Mouse (Mus musculus) embryonic facial prominence, embryonic 11.5 days (tissue): Measurements from ENCODE around the gene Abcb9. TPM values are rescaled to one million over a fixed set of nuclear protein-coding genes. Genes with fewer than 3 reads are reported as not detected.

Experiments
- ATAC-seq: fragments of 200-750 bp; cut with Nextera tagmentation; replicated peaks from 2 replicates; pipeline ENCODE4 v1.8.0; 2017; ENCODE audit warnings: low read depth; ENCODE audit not compliant: insufficient number of reproducible peaks, low FRiP score, low TSS enrichment
- DNase-seq: peaks from one replicate; pipeline ENCODE4 v3.0.0-alpha.2; 2015; ENCODE audit warnings: low spot score
- H3K27ac ChIP-seq: fragments of 300-500 bp; sonication (generic); replicated peaks from 2 replicates; pipeline ENCODE4 v1.5.1; 2014; ENCODE audit warnings: mild to moderate bottlenecking, low read depth, low read length, control low read depth
- H3K27me3 ChIP-seq: fragments of 300-500 bp; sonication (generic); 2 replicates; pipeline ENCODE4 v1.6.1; 2014; ENCODE audit warnings: mild to moderate bottlenecking, low read length, moderate library complexity, mixed read lengths; ENCODE audit not compliant: control insufficient read depth, insufficient read depth
- H3K36me3 ChIP-seq: fragments of 300-500 bp; sonication (generic); replicated peaks from 2 replicates; pipeline ENCODE4 v1.6.1; 2014; ENCODE audit warnings: low read depth, mild to moderate bottlenecking, low read length, moderate library complexity, mixed read lengths; ENCODE audit not compliant: control insufficient read depth, insufficient read depth
- H3K4me1 ChIP-seq: fragments of 300-500 bp; sonication (generic); 2 replicates; pipeline ENCODE4 v1.6.1; 2014; ENCODE audit warnings: low read length, mixed read lengths; ENCODE audit not compliant: control insufficient read depth, insufficient read depth
- H3K4me2 ChIP-seq: fragments of 300-500 bp; sonication (generic); 2 replicates; pipeline ENCODE4 v1.6.1; 2014; ENCODE audit warnings: low read depth, mild to moderate bottlenecking, control low read depth, low read length, moderate library complexity
- H3K4me3 ChIP-seq: fragments of 300-500 bp; sonication (generic); 2 replicates; pipeline ENCODE4 v1.5.1; 2014; ENCODE audit warnings: low read depth, low read length, control low read depth
- H3K9ac ChIP-seq: fragments of 300-500 bp; sonication (generic); replicated peaks from 2 replicates; pipeline ENCODE4 v1.6.1; 2014; ENCODE audit warnings: mild to moderate bottlenecking, control low read depth, low read length
- H3K9me3 ChIP-seq: fragments of 300-500 bp; sonication (generic); replicated peaks from 2 replicates; pipeline ENCODE4 v1.6.1; 2016; ENCODE audit warnings: mild to moderate bottlenecking, low read length, inconsistent platforms, mixed read lengths; ENCODE audit not compliant: control insufficient read depth
- WGBS: fragments of 180-500 bp; shearing (Covaris S2); extraction: QIAGEN DNeasy Blood & Tissue Kit; methylation state at CpG from one replicate; pipeline ENCODE4 v1.1.7; 2014; 5-methylcytosine and 5-hydroxymethylcytosine counted together
- polyA plus RNA-seq: library from polyadenylated mRNA; unstranded; fragments of >200 nt; fragmentation: Nextera tagmentation; extraction: Ambion mirVana; gene quantifications from 2 replicates; pipeline ENCODE4 v1.2.1, GENCODE M21; 2014

Gene Abcb9
- polyA plus RNA-seq, 1 experiment from 2014 or later: 0.46 TPM

GRCm38 (mm10) chr5:124082447-124082846 lies 13.2 kb downstream of the Abcb9 start:
- no peak overlapping the region for H3K4me2 ChIP-seq
- H3K27me3 ChIP-seq: no peaks in the 10 kb centered on the region
- no peak overlapping the region for H3K4me3 ChIP-seq
- DNase-seq (no peak), ATAC-seq (no peak)
- H3K36me3 ChIP-seq: no peaks in the 10 kb centered on the region
- 86% methylated on average over 10 of the region's 10 CpGs for WGBS
- H3K27ac ChIP-seq: no peak overlapping the region
- H3K9ac ChIP-seq: no peak overlapping the region
- H3K9me3 ChIP-seq: no peaks in the 10 kb centered on the region
- H3K4me1 ChIP-seq: no peaks in the 10 kb centered on the region

- ATAC-seq: no peak
- H3K4me1 ChIP-seq: no peaks in the 10 kb centered on the region
- H3K4me3 ChIP-seq: no peak overlapping the region
- no peak overlapping the region for H3K27ac ChIP-seq
- 91% methylated on average over 17 of the region's 17 CpGs for WGBS
- no peak overlapping the region for H3K4me2 ChIP-seq
- DNase-seq: no peak
- no peaks in the 10 kb centered on the region for H3K9me3 ChIP-seq
- H3K9ac ChIP-seq: no peak overlapping the region
- H3K27me3 ChIP-seq: no peaks in the 10 kb centered on the region
- H3K36me3 ChIP-seq: no peaks in the 10 kb centered on the region
These were observed 15.7 kb downstream of the Abcb9 start for GRCm38 (mm10) chr5:124079880-124080279.

- no peak overlapping the region for H3K4me2 ChIP-seq
- whole genome bisulfite sequencing: 63% methylated on average over 9 of the region's 9 CpGs
- no peaks in the 10 kb centered on the region for H3K4me1 ChIP-seq
- H3K9ac ChIP-seq: no peak overlapping the region
- no peak overlapping the region for H3K4me3 ChIP-seq
- H3K36me3 ChIP-seq: no peaks in the 10 kb centered on the region
- no peak for ATAC-seq
- no peaks in the 10 kb centered on the region for H3K9me3 ChIP-seq
- no peak for DNase-seq
- no peaks in the 10 kb centered on the region for H3K27me3 ChIP-seq
- no peak overlapping the region for H3K27ac ChIP-seq
These were observed 16.7 kb downstream of the Abcb9 start for GRCm38 (mm10) chr5:124078794-124079416.

- no peak for DNase-seq
- ATAC-seq: no peak
- Histone ChIP-seq H3K27ac (no peak overlapping the region), H3K9me3 (no peaks in the 10 kb centered on the region), H3K4me1 (no peaks in the 10 kb centered on the region), H3K4me2 (no peak overlapping the region), H3K27me3 (no peaks in the 10 kb centered on the region), H3K4me3 (no peak overlapping the region), H3K9ac (no peak overlapping the region), H3K36me3 (no peaks in the 10 kb centered on the region)
- 62% methylated on average over 6 of the region's 6 CpGs for WGBS
These were observed 17.6 kb downstream of the Abcb9 start for GRCm38 (mm10) chr5:124077856-124078460.

GRCm38 (mm10) chr5:124077241-124077640 lies 18.4 kb downstream of the Abcb9 start:
- no peak for ATAC-seq
- H3K27ac ChIP-seq: no peak overlapping the region
- H3K9me3 ChIP-seq: no peaks in the 10 kb centered on the region
- WGBS: 80% methylated on average over 13 of the region's 13 CpGs
- no peak overlapping the region for H3K9ac ChIP-seq
- DNase-seq: no peak
- no peaks in the 10 kb centered on the region for H3K27me3 ChIP-seq
- no peak overlapping the region for H3K4me3 ChIP-seq
- H3K4me2 ChIP-seq: no peak overlapping the region
- no peaks in the 10 kb centered on the region for H3K36me3 ChIP-seq
- no peaks in the 10 kb centered on the region for H3K4me1 ChIP-seq

- no peak overlapping the region for H3K9ac ChIP-seq
- no peak overlapping the region for H3K4me3 ChIP-seq
- no peak overlapping the region for H3K4me2 ChIP-seq
- H3K9me3 ChIP-seq: no peaks in the 10 kb centered on the region
- no peak overlapping the region for H3K27ac ChIP-seq
- no peaks in the 10 kb centered on the region for H3K4me1 ChIP-seq
- H3K36me3 ChIP-seq: no peaks in the 10 kb centered on the region
- no peak for DNase-seq
- ATAC-seq: no peak
- no peaks in the 10 kb centered on the region for H3K27me3 ChIP-seq
- WGBS: 52% methylated on average over 9 of the region's 9 CpGs
These were observed 19.0 kb downstream of the Abcb9 start for GRCm38 (mm10) chr5:124076559-124076958.

- no peak overlapping the region for H3K27ac ChIP-seq
- 69% methylated on average over 9 of the region's 9 CpGs for WGBS
- no peak overlapping the region for H3K9ac ChIP-seq
- no peak overlapping the region for H3K4me2 ChIP-seq
- no peaks in the 10 kb centered on the region for H3K9me3 ChIP-seq
- H3K27me3 ChIP-seq: no peaks in the 10 kb centered on the region
- H3K4me1 ChIP-seq: no peaks in the 10 kb centered on the region
- no peak for ATAC-seq
- no peak for DNase-seq
- no peaks in the 10 kb centered on the region for H3K36me3 ChIP-seq
- no peak overlapping the region for H3K4me3 ChIP-seq
These were observed 19.9 kb downstream of the Abcb9 start for GRCm38 (mm10) chr5:124075716-124076115.

- H3K4me2 ChIP-seq: no peak overlapping the region
- DNase-seq: no peak
- H3K4me3 ChIP-seq: no peak overlapping the region
- no peaks in the 10 kb centered on the region for H3K27me3 ChIP-seq
- no peak for ATAC-seq
- no peaks in the 10 kb centered on the region for H3K4me1 ChIP-seq
- H3K36me3 ChIP-seq: no peaks in the 10 kb centered on the region
- 54% methylated on average over 10 of the region's 10 CpGs for WGBS
- no peak overlapping the region for H3K27ac ChIP-seq
- H3K9me3 ChIP-seq: no peaks in the 10 kb centered on the region
- no peak overlapping the region for H3K9ac ChIP-seq
These were observed 20.7 kb downstream of the Abcb9 start for GRCm38 (mm10) chr5:124074845-124075307.
